Mouse (Mus musculus) G1E (cell line): ENCODE results near the gene Gm20219. TPM values are rescaled to one million over a fixed set of nuclear protein-coding genes. Genes with fewer than 3 reads are reported as not detected.
A peak's percentile ranks its signal among the peaks of the same experiment; 100 is the strongest.

Source experiments
- ATAC-seq: 2 replicates; pipeline ENCODE4 v1.8.0; 2016; ENCODE audit warnings: mild to moderate bottlenecking; ENCODE audit not compliant: insufficient number of reproducible peaks, poor library complexity, low FRiP score, severe bottlenecking; ENCODE audit errors: extremely low read depth
- DNase-seq: peaks from one replicate; pipeline ENCODE4 v3.0.0; 2012; ENCODE audit warnings: low spot score
- H3K27me3 ChIP-seq: 2 replicates; pipeline ENCODE4 v1.6.1; 2012; ENCODE audit warnings: mild to moderate bottlenecking, low read length, inconsistent platforms; ENCODE audit not compliant: insufficient read depth
- H3K36me3 ChIP-seq: replicated peaks from 2 replicates; pipeline ENCODE3; 2012; ENCODE audit warnings: mild to moderate bottlenecking, inconsistent platforms
- H3K4me1 ChIP-seq: 2 replicates; pipeline ENCODE4 v1.6.1; 2012; ENCODE audit warnings: low read depth, low read length, inconsistent platforms, mixed read lengths; ENCODE audit not compliant: insufficient read depth
- H3K4me3 ChIP-seq: 2 replicates; pipeline ENCODE4 v1.5.1; 2012; ENCODE audit warnings: low read depth, mild to moderate bottlenecking, inconsistent platforms, low read length, moderate library complexity, mixed read lengths
- H3K9me3 ChIP-seq: replicated peaks from 2 replicates; pipeline ENCODE4 v1.6.1; 2012; ENCODE audit warnings: inconsistent platforms
- CTCF ChIP-seq: IDR thresholded peaks from 2 replicates; pipeline ENCODE4 v1.5.1; 2012; ENCODE audit warnings: low read depth, low read length, inconsistent platforms, mixed read lengths
- GATA1 ChIP-seq: IDR thresholded peaks from 2 replicates; pipeline ENCODE4 v1.6.1; 2012; ENCODE audit warnings: borderline replicate concordance, low read length, inconsistent platforms, mixed read lengths
- GATA2 ChIP-seq: IDR thresholded peaks from 2 replicates; pipeline ENCODE4 v1.6.1; 2012; ENCODE audit warnings: low read depth, low read length, inconsistent platforms, borderline replicate concordance
- POLR2AphosphoS5 ChIP-seq: IDR thresholded peaks from 2 replicates; pipeline ENCODE4 v1.6.1; 2012; ENCODE audit warnings: low read depth, low read length, inconsistent platforms; ENCODE audit not compliant: insufficient replicate concordance
- TAL1 ChIP-seq: conservative IDR thresholded peaks from 2 replicates; pipeline ENCODE4 v1.6.1; 2012; ENCODE audit warnings: low read depth, low read length, inconsistent platforms, mixed read lengths
- polyA plus RNA-seq: library from polyadenylated mRNA; stranded (reverse); fragments of >175 nt; gene quantifications from 2 replicates; pipeline ENCODE4 v1.2.3, GENCODE M21; 2012
- total RNA-seq, 2 experiments: library from RNA; stranded (forward) in 1 of 2; stranded (reverse) in 1 of 2; fragments of 200-1000 nt in 1 of 2; fragments of >200 nt in 1 of 2; fragmentation: Nextera tagmentation in 1 of 2; gene quantifications; 2 replicates each; pipeline ENCODE4 v1.2.3; 2014 to 2017

Gene Gm20219
- total and polyA plus RNA-seq, 3 experiments = 0.38 to 4.4 (median 1.0) TPM

DNA sequence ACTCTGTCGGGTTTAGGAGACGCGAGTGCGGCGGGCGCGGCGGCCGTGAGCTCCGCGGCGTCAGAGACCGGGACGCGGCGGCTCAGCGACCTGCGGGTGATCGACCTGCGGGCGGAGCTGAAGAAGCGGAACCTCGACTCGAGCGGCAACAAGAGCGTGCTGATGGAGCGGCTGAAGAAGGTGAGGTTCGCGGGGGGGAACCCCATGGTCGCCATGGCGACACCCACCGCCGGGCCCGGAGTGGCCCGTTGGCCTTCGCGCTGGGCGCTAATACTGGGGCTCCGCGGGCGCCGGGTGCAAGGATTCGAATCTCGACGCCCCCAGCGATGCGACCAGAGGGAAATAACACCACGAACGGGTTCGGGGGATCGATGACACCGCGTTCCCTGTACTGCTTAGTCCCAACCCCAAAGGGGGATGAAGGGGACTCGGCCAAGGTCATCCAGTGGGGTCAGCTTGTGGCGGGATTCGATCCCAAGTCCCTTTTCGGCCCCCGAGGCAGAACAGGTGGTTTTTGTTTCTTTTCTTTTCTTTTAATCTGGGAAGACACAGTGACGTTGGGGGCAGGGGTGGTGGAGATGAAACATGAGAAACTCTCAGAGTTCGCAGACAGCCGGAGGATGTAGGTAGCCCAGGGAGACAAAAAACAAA, 31.1 kb upstream of the Gm20219 start:
- Histone ChIP-seq H3K4me1 (peaks cover 71% of the 10 kb centered on the region), H3K27me3 (no peaks in the 10 kb centered on the region), H3K9me3 (no peaks in the 10 kb centered on the region), H3K4me3 (peak overlapping the region; percentile 91), H3K36me3 (peaks cover 77% of the 10 kb centered on the region)
- DNase-seq = peak; percentile 39
- no peak for TF ChIP-seq TAL1
- no peak for TF ChIP-seq POLR2AphosphoS5
- ATAC-seq = no peak

DNA sequence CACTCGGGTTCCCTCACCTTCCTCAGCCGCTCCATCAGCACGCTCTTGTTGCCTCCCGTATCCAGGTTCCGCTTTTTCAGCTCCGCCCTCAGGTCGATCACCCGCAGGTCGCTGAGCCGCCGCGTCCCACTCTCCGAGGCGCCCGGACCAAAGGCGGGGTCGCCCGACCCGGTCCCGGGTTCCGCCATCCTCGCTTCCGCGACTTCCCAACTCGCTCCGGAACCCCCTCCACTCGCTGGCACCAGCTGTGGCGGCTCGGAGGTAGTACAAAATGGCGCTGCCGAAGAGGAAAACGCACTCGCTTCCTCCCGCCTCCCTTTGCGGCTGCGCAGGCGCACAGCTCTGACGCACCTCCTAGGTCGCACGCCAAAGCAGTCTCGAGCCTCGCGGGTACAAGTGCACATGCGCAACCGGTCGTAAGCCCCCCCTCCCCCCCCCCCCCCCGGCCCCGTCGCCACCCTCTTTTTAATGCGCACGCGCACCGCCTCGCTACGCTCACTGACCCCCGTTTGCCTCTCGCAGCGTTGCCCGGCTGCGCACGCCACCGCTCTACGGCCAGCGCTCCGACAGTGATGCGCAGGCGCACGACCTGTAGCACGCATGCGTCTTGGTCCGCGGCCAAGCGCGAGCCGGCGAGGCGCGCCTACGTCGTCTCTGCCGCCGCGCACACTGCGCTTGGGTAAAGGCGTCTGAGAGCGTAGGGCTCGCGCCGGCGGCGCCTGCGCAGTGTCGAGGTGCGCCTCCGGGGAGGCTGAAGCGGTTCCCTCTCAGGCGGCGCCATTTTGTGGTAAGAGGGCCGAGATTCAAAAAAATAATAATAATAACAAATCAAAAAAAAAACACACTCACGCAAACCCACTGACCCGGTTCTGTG, 30.3 kb upstream of the Gm20219 start, which contains the start of the genes Safb2 and Safb:
Gene Safb2 (minus strand): TSS at position 329 of the 874 bp plus-strand sequence.
Gene Safb (plus strand): TSS at position 569 of the 874 bp plus-strand sequence.
- no peaks in the 10 kb centered on the region for H3K27me3 ChIP-seq
- no peaks in the 10 kb centered on the region for H3K9me3 ChIP-seq
- DNase-seq (peak; percentile 95), ATAC-seq (peak; percentile 73)
- peaks cover 77% of the 10 kb centered on the region for H3K36me3 ChIP-seq
- TF ChIP-seq CTCF (no peak), GATA1 (no peak), POLR2AphosphoS5 (no peak), GATA2 (no peak), TAL1 (no peak)
- H3K4me3 ChIP-seq = peak within 1 kb of the TSS; percentile 91
- peaks cover 69% of the 10 kb centered on the region for H3K4me1 ChIP-seq

DNA sequence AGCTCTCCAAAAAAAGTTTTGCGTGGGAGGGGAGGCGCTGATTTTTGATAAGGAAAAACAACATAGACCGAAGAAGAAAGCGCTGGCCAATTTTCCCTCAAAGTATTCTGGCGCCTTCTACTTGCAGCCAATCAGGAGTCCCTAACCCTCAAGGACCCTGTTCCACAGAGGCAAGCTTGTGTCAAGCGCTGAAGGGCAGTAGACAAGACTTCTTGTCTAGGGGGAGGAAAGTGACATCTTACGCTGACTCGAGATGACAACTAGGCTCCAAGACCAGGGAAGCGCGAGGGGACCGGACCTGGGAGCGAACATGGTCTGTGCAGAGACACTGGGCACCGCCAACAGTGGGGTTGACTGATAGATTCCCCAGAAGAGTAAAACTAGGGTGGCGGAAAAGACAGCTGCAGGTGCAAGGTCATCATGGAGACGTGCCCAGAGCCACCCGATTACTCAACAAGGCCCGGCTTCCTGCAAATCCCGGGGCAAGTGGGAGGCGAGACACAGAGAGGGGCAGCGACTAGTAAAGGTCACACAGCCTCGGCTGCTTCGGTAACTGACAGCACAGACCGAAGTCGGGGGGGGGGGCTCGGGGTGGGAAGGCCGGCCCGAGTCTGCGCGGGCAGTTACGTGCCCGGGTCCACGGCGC, 29.5 kb upstream of the Gm20219 start:
- Histone ChIP-seq H3K27me3 (no peaks in the 10 kb centered on the region), H3K36me3 (peaks cover 77% of the 10 kb centered on the region), H3K9me3 (no peaks in the 10 kb centered on the region), H3K4me3 (peak overlapping the region; percentile 91), H3K4me1 (peaks cover 68% of the 10 kb centered on the region)
- ATAC-seq = no peak
- peak; percentile 71 for DNase-seq
- TF ChIP-seq POLR2AphosphoS5 = no peak
- TF ChIP-seq CTCF = no peak
- no peak for TF ChIP-seq GATA2
- no peak for TF ChIP-seq GATA1
- TF ChIP-seq TAL1 = no peak

DNA sequence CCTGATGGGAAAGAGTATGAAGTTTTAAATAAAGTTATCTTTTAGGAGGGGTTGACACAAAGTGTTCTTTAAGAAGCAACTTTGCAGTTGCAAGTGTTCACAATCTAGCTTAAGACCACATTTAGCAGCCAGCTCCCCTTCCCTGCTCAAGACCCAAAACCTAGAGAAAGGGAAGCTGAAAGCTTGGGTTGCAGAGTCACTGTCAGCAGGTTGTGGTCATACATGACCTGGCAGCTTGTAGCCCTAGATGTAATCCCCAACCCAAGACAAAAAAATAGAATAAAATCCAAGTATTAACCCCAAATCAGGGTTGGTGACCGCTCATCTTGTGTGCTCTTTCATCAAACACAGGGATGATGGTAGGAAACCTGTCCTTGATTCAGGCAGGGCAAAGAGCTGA, 28.9 kb upstream of the Gm20219 start:
- Histone ChIP-seq H3K36me3 (peaks cover 77% of the 10 kb centered on the region), H3K27me3 (no peaks in the 10 kb centered on the region), H3K4me1 (peaks cover 68% of the 10 kb centered on the region), H3K4me3 (peak overlapping the region; percentile 91), H3K9me3 (no peaks in the 10 kb centered on the region)
- DNase-seq = no peak
- no peak for TF ChIP-seq CTCF
- no peak for TF ChIP-seq POLR2AphosphoS5
- no peak for TF ChIP-seq GATA1
- no peak for TF ChIP-seq TAL1
- TF ChIP-seq GATA2 = no peak
- no peak for ATAC-seq

DNA sequence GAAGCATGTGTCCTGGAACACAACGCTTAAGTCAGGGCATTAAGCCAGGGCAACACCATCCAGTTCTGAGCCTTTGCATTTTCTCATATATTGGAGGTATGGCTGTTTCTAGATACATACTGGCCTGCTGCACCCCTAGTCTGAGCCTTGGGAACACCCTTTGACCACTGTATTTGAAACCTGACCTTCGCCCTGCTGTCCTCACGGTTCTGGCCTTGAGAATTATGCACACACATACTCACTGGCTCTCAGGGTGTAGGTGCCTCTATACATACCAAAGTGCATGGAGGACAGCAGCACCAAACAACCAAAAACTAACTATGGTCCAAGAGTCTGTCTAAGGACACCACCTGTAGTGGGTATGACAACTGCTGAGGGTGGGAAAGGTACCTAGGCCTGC, 18.8 kb upstream of the Gm20219 start:
- no peaks in the 10 kb centered on the region for H3K9me3 ChIP-seq
- peaks cover 39% of the 10 kb centered on the region for H3K4me1 ChIP-seq
- H3K27me3 ChIP-seq = no peaks in the 10 kb centered on the region
- H3K36me3 ChIP-seq = peaks cover 96% of the 10 kb centered on the region
- no peak for ATAC-seq
- no peak for DNase-seq
- no peak overlapping the region for H3K4me3 ChIP-seq
- TF ChIP-seq POLR2AphosphoS5 (no peak), GATA1 (no peak), TAL1 (no peak), CTCF (no peak), GATA2 (no peak)

DNA sequence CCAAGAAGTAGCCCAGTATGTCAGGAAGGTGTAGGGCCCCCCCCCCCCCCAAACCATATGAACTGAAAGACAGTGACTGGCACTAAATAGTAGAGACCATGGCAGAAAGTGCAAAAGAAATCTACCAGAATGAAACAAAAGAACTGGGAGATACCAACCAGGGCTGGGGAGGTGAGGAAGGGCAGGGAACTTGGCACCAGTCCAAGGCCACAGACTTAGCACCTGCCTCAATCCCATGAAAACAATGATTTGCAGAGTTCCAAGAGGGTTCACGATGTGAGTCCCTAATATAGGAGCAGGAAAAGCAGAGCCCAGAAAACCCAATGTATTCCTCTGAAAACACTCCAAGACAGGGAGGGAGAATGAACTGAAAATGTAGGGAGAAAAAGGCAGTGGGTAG, 18.0 kb upstream of the Gm20219 start:
- peaks cover 96% of the 10 kb centered on the region for H3K36me3 ChIP-seq
- H3K9me3 ChIP-seq = no peaks in the 10 kb centered on the region
- TF ChIP-seq GATA1 = no peak
- TF ChIP-seq CTCF = no peak
- no peak for TF ChIP-seq GATA2
- no peak for TF ChIP-seq TAL1
- no peak for DNase-seq
- H3K4me1 ChIP-seq = peaks cover 39% of the 10 kb centered on the region
- no peak for ATAC-seq
- H3K27me3 ChIP-seq = no peaks in the 10 kb centered on the region
- H3K4me3 ChIP-seq = no peak overlapping the region
